Mouse (Mus musculus) MEL (cell line): ENCODE data around the gene Enox1. TPM values are rescaled to one million over a fixed set of nuclear protein-coding genes. Genes with fewer than 3 reads are reported as not detected.

Source experiments
- DNase-seq: peaks from one replicate; pipeline ENCODE4 v3.0.0; 2011; ENCODE audit warnings: low read depth, low spot score
- H3K27ac ChIP-seq: 2 replicates; pipeline ENCODE4 v1.5.1; 2012; ENCODE audit warnings: low read depth, mild to moderate bottlenecking, control low read depth, low read length, moderate library complexity; ENCODE audit not compliant: control insufficient read depth
- H3K27me3 ChIP-seq, 2 experiments: fragments of 150-350 bp in 1 of 2; sonication (generic) in 1 of 2; 2 replicates each; pipeline ENCODE4 v1.6.1; 2012; ENCODE audit warnings: low read length in 2 of 2, mild to moderate bottlenecking in 2 of 2, improper control_type of control experiment in 1 of 2, moderate library complexity in 1 of 2; ENCODE audit not compliant: insufficient read depth in 2 of 2, control insufficient read depth in 1 of 2
- H3K36me3 ChIP-seq, 2 experiments: 2 replicates each; pipeline ENCODE4 v1.6.1; 2012 to 2014; ENCODE audit warnings: low read length in 2 of 2, improper control_type of control experiment in 1 of 2, inconsistent platforms in 1 of 2, mild to moderate bottlenecking in 1 of 2; ENCODE audit not compliant: insufficient read depth in 2 of 2, control insufficient read depth in 1 of 2
- H3K4me1 ChIP-seq, 2 experiments: fragments of 150-350 bp in 1 of 2; sonication (generic) in 1 of 2; 2 replicates each; pipeline ENCODE4 v1.6.1; 2012; ENCODE audit warnings: low read length in 2 of 2, improper control_type of control experiment in 1 of 2, mild to moderate bottlenecking in 1 of 2; ENCODE audit not compliant: insufficient read depth in 2 of 2, control insufficient read depth in 1 of 2
- H3K4me3 ChIP-seq, 2 experiments: fragments of 150-350 bp in 1 of 2; sonication (generic) in 1 of 2; 2 replicates each; pipeline ENCODE4 v1.5.1; 2012; ENCODE audit warnings: low read depth in 2 of 2, low read length in 2 of 2, mild to moderate bottlenecking in 2 of 2, moderate library complexity in 2 of 2, control low read depth in 1 of 2, improper control_type of control experiment in 1 of 2; ENCODE audit not compliant: control insufficient read depth in 1 of 2, insufficient read depth in 1 of 2
- H3K79me2 ChIP-seq: 2 replicates; pipeline ENCODE4 v1.6.1; 2012; ENCODE audit warnings: mild to moderate bottlenecking, low read length, moderate library complexity; ENCODE audit not compliant: control insufficient read depth, poor library complexity, insufficient read depth
- H3K9ac ChIP-seq: 2 replicates; pipeline ENCODE4 v1.6.1; 2012; ENCODE audit warnings: low read depth, mild to moderate bottlenecking, control low read depth, low read length, moderate library complexity; ENCODE audit not compliant: control insufficient read depth, poor library complexity, severe bottlenecking
- H3K9me3 ChIP-seq: fragments of 150-350 bp; sonication (generic); replicated peaks from 2 replicates; pipeline ENCODE4 v1.6.1; 2012; ENCODE audit warnings: mild to moderate bottlenecking, low read length, improper control_type of control experiment, moderate library complexity; ENCODE audit not compliant: insufficient read depth
- CHD1 ChIP-seq: IDR thresholded peaks from 2 replicates; pipeline ENCODE4 v1.6.1; 2012; ENCODE audit warnings: low read depth, mild to moderate bottlenecking, inconsistent platforms, low read length, improper control_type of control experiment
- CHD2 ChIP-seq: IDR thresholded peaks from 2 replicates; pipeline ENCODE4 v1.6.1; 2011; ENCODE audit warnings: low read length, improper control_type of control experiment
- E2F4 ChIP-seq: IDR thresholded peaks from 2 replicates; pipeline ENCODE4 v1.6.1; 2011; ENCODE audit warnings: low read depth, low read length, improper control_type of control experiment, borderline replicate concordance
- ELF1 ChIP-seq: IDR thresholded peaks from 2 replicates; pipeline ENCODE4 v1.6.1; 2014; ENCODE audit warnings: low read depth, mild to moderate bottlenecking, inconsistent platforms, low read length, improper control_type of control experiment, moderate library complexity
- EP300 ChIP-seq, 2 experiments: IDR thresholded peaks; 2 replicates each; pipeline ENCODE4 v1.6.1; 2011; ENCODE audit warnings: improper control_type of control experiment in 2 of 2, low read length in 2 of 2, low read depth in 1 of 2, mild to moderate bottlenecking in 1 of 2
- GABPA ChIP-seq: IDR thresholded peaks from 2 replicates; pipeline ENCODE4 v1.6.1; 2012; ENCODE audit warnings: low read depth, mild to moderate bottlenecking, inconsistent platforms, low read length, improper control_type of control experiment, moderate library complexity
- JUND ChIP-seq: IDR thresholded peaks from 2 replicates; pipeline ENCODE4 v1.6.1; 2011; ENCODE audit warnings: low read depth, mild to moderate bottlenecking, improper control_type of control experiment, low read length
- MAFK ChIP-seq: IDR thresholded peaks from 2 replicates; pipeline ENCODE4 v1.6.1; 2011; ENCODE audit warnings: low read depth, mild to moderate bottlenecking, low read length, improper control_type of control experiment, borderline replicate concordance
- MAZ ChIP-seq: IDR thresholded peaks from 2 replicates; pipeline ENCODE4 v1.6.1; 2012; ENCODE audit warnings: low read depth, mild to moderate bottlenecking, inconsistent platforms, low read length, improper control_type of control experiment
- MYC ChIP-seq: IDR thresholded peaks from 2 replicates; pipeline ENCODE4 v1.6.1; 2011; ENCODE audit warnings: low read depth, mild to moderate bottlenecking, low read length, improper control_type of control experiment, moderate library complexity
- NRF1 ChIP-seq: IDR thresholded peaks from 2 replicates; pipeline ENCODE4 v1.6.1; 2014; ENCODE audit warnings: low read depth, mild to moderate bottlenecking, inconsistent platforms, low read length, improper control_type of control experiment, moderate library complexity; ENCODE audit not compliant: poor library complexity, insufficient read depth, severe bottlenecking
- POLR2AphosphoS5 ChIP-seq: IDR thresholded peaks from 2 replicates; pipeline ENCODE4 v1.6.1; 2012; ENCODE audit warnings: low read depth, borderline replicate concordance, mild to moderate bottlenecking, inconsistent platforms, low read length, moderate library complexity, mixed read lengths
- RAD21 ChIP-seq: IDR thresholded peaks from 2 replicates; pipeline ENCODE4 v1.6.1; 2011; ENCODE audit warnings: mild to moderate bottlenecking, low read depth, low read length, improper control_type of control experiment
- SIN3A ChIP-seq: IDR thresholded peaks from 2 replicates; pipeline ENCODE4 v1.6.1; 2012; ENCODE audit warnings: low read length, improper control_type of control experiment, inconsistent platforms
- SMC3 ChIP-seq: IDR thresholded peaks from 2 replicates; pipeline ENCODE4 v1.6.1; 2011; ENCODE audit warnings: low read depth, low read length, improper control_type of control experiment
- ZC3H11A ChIP-seq: IDR thresholded peaks from 2 replicates; pipeline ENCODE4 v1.6.1; 2012; ENCODE audit warnings: low read depth, mild to moderate bottlenecking, inconsistent platforms, low read length, improper control_type of control experiment
- ZKSCAN1 ChIP-seq: IDR thresholded peaks from 2 replicates; pipeline ENCODE4 v1.6.1; 2012; ENCODE audit warnings: low read depth, mild to moderate bottlenecking, inconsistent platforms, low read length, improper control_type of control experiment, moderate library complexity
- ZNF384 ChIP-seq: IDR thresholded peaks from 2 replicates; pipeline ENCODE4 v1.6.1; 2012; ENCODE audit warnings: low read depth, mild to moderate bottlenecking, inconsistent platforms, low read length, improper control_type of control experiment
- polyA plus RNA-seq, 2 experiments: library from polyadenylated mRNA; stranded (reverse) in 1 of 2; unstranded in 1 of 2; fragments of >175 nt in 1 of 2; fragments of >200 nt in 1 of 2; gene quantifications; 2 replicates each; pipeline versions ENCODE4 v1.2.1 to v1.2.4; 2012; ENCODE audit warnings: low replicate concordance in 2 of 2, low read depth in 1 of 2; ENCODE audit not compliant: insufficient read length in 2 of 2, insufficient read depth in 1 of 2, missing spikeins in 1 of 2
- total RNA-seq: library from RNA; depleted of rRNA; stranded (reverse); fragments of 300-350 nt; gene quantifications from 2 replicates; pipeline ENCODE4 v1.2.3, GENCODE M21; 2012

Gene Enox1
- total and polyA plus RNA-seq, 3 experiments, result not detected

GRCm38 (mm10) chr14:77164396-77164795 is 7.8 kb downstream of the Enox1 start:
- H3K79me2 ChIP-seq, result no peaks in the 10 kb centered on the region
- H3K36me3 ChIP-seq, result no peaks in the 10 kb centered on the region
- H3K4me3 ChIP-seq, result no peak overlapping the region
- H3K9me3 ChIP-seq, result no peaks in the 10 kb centered on the region
- no peaks in the 10 kb centered on the region for H3K4me1 ChIP-seq
- DNase-seq, result no peak
- no peaks in the 10 kb centered on the region for H3K27me3 ChIP-seq
- H3K27ac ChIP-seq, result no peak overlapping the region
- TF ChIP-seq ELF1, result no peak
- no peak for TF ChIP-seq ZNF384
- TF ChIP-seq MYC, result no peak
- no peak for TF ChIP-seq ZKSCAN1
- no peak for TF ChIP-seq RAD21
- no peak for TF ChIP-seq CHD1
- TF ChIP-seq POLR2AphosphoS5, result no peak
- no peak for TF ChIP-seq CHD2
- no peak for TF ChIP-seq GABPA
- TF ChIP-seq NRF1, result no peak
- TF ChIP-seq, all 39 proteins: peak for 0
- H3K9ac ChIP-seq, result no peak overlapping the region

- H3K9me3 ChIP-seq, result no peaks in the 10 kb centered on the region
- H3K27me3 ChIP-seq, result no peaks in the 10 kb centered on the region
- H3K79me2 ChIP-seq, result no peaks in the 10 kb centered on the region
- H3K4me1 ChIP-seq, result no peaks in the 10 kb centered on the region
- TF ChIP-seq EP300 (IDR thresholded peaks at IDR 0.05; ENCODE audit: low read depth in 1 of 2, low read length in 2 of 2) (no peak), JUND (no peak), ZC3H11A (no peak), MAFK (no peak)
- TF ChIP-seq, all 39 proteins: peak for 0
- H3K36me3 ChIP-seq, result no peaks in the 10 kb centered on the region
- no peak overlapping the region for H3K4me3 ChIP-seq
- no peak overlapping the region for H3K9ac ChIP-seq
- no peak for DNase-seq
- no peak overlapping the region for H3K27ac ChIP-seq
Observed at GRCm38 (mm10) chr14:77168161-77168560, 11.6 kb downstream of the Enox1 start.

GRCm38 (mm10) chr14:77174491-77174890 is 17.9 kb downstream of the Enox1 start:
- no peak overlapping the region for H3K4me3 ChIP-seq
- no peak overlapping the region for H3K27ac ChIP-seq
- no peaks in the 10 kb centered on the region for H3K4me1 ChIP-seq
- no peaks in the 10 kb centered on the region for H3K36me3 ChIP-seq
- H3K9ac ChIP-seq, result no peak overlapping the region
- no peaks in the 10 kb centered on the region for H3K79me2 ChIP-seq
- no peak for DNase-seq
- no peak for TF ChIP-seq ZC3H11A
- TF ChIP-seq SMC3, result no peak
- TF ChIP-seq E2F4, result no peak
- no peak for TF ChIP-seq MAZ
- TF ChIP-seq SIN3A, result no peak
- no peak for TF ChIP-seq MAFK
- H3K27me3 ChIP-seq, result no peaks in the 10 kb centered on the region
- H3K9me3 ChIP-seq, result no peaks in the 10 kb centered on the region
